Mouse (Mus musculus): ENCODE measurements around the gene Gm37240. TPM values are rescaled to one million over a fixed set of nuclear protein-coding genes. Genes with fewer than 3 reads are reported as not detected.

Gene Gm37240
- polyA plus RNA-seq, 1 experiment from 2014 or later: 3.3 TPM

DNA sequence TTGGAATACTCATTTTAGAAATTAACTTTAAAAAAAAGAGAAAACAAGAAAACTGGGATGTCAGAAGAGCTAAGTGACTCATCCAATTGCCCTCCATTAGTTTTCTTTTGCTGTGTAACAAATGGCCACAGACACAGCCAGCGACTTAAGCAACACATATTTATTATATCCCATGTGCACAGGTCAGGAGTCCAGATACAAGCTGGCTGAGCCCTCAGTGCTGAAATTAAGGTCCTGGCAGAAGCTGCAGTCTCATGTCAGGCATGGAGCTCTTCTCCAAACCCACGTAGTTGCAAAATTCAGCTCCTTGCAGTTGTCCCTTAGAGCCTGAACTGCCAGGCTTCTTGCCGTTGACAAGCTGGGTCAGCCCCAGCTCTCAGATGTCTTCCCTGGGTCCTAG, 504.0 kb downstream of the Gm37240 start:
- Histone ChIP-seq H3K36me3 (ENCODE audit: control insufficient read depth, insufficient read depth) (no peaks in the 10 kb centered on the region), H3K9ac (ENCODE audit: low read depth, low read length) (no peak overlapping the region), H3K9me3 (ENCODE audit: control insufficient read depth) (no peaks in the 10 kb centered on the region), H3K27me3 (replicated peaks; ENCODE audit: control insufficient read depth, insufficient read depth, low read length) (no peaks in the 10 kb centered on the region), H3K4me3 (ENCODE audit: low read depth, low read length) (no peak overlapping the region), H3K27ac (ENCODE audit: low read depth, low read length) (no peak overlapping the region), H3K4me1 (replicated peaks; ENCODE audit: control insufficient read depth, insufficient read depth, low read length) (no peaks in the 10 kb centered on the region), H3K4me2 (replicated peaks; ENCODE audit: low read depth) (no peak overlapping the region)
- ATAC-seq: no peak
- 80% methylated on average over 3 of the region's 3 CpGs for WGBS
- no peak for TF ChIP-seq CTCF (IDR thresholded peaks at IDR 0.05; ENCODE audit: low read depth)

- H3K4me3 ChIP-seq (ENCODE audit: low read depth, low read length): no peak overlapping the region
- H3K4me2 ChIP-seq (replicated peaks; ENCODE audit: low read depth): no peak overlapping the region
- no peak for ATAC-seq
- H3K27me3 ChIP-seq (replicated peaks; ENCODE audit: control insufficient read depth, insufficient read depth, low read length): no peaks in the 10 kb centered on the region
- H3K27ac ChIP-seq (ENCODE audit: low read depth, low read length): no peak overlapping the region
- 73% methylated on average over 16 of the region's 16 CpGs for WGBS
- TF ChIP-seq CTCF (IDR thresholded peaks at IDR 0.05; ENCODE audit: low read depth): no peak
- H3K9me3 ChIP-seq (ENCODE audit: control insufficient read depth): no peaks in the 10 kb centered on the region
- H3K4me1 ChIP-seq (replicated peaks; ENCODE audit: control insufficient read depth, insufficient read depth, low read length): no peaks in the 10 kb centered on the region
- no peak overlapping the region for H3K9ac ChIP-seq (ENCODE audit: low read depth, low read length)
- no peaks in the 10 kb centered on the region for H3K36me3 ChIP-seq (ENCODE audit: control insufficient read depth, insufficient read depth)
Measured at GRCm38 (mm10) chr3:85378703-85379395, 508.5 kb downstream of the Gm37240 start.

DNA sequence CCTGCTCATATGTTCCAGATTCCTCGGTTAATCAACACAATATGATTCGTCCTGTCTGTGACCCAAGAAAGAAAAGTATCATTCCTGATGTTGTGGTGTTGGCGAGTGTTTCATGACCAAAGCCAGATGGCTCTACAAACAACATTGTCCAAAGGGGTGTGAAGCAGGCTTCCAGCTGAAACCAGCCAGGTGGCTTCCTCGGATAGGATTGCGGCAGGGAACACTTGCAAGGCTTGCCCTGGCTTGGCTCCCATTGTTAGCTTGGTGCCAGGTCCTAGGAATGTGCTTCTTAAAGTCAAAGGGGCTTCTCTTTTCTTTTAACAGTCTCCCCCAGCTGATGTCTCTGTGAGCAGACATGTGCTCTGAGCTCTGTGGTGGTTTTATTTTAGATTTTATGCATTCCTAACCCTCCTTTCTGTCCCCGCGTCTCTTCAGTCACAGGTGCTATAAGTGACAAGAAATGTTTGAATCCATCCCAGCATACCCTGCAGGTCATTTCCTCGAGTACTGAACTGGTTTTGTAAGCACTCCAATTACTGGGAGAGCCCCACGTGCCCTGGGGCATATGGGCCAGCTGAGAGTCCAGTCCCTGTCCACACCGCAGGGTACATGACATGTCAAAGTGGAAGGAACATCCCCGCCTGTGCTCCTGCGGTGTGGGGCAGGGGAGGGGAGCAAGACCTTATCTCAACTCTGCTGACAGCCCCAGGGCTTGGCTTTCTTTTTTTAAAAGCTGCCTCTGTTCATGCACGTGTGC, 509.2 kb downstream of the Gm37240 start:
- TF ChIP-seq CTCF (IDR thresholded peaks at IDR 0.05; ENCODE audit: low read depth): no peak
- no peaks in the 10 kb centered on the region for H3K27me3 ChIP-seq (replicated peaks; ENCODE audit: control insufficient read depth, insufficient read depth, low read length)
- no peak for ATAC-seq
- H3K9me3 ChIP-seq (ENCODE audit: control insufficient read depth): no peaks in the 10 kb centered on the region
- 58% methylated on average over 13 of the region's 13 CpGs for WGBS
- no peak overlapping the region for H3K9ac ChIP-seq (ENCODE audit: low read depth, low read length)
- H3K27ac ChIP-seq (ENCODE audit: low read depth, low read length): no peak overlapping the region
- no peaks in the 10 kb centered on the region for H3K36me3 ChIP-seq (ENCODE audit: control insufficient read depth, insufficient read depth)
- no peak overlapping the region for H3K4me3 ChIP-seq (ENCODE audit: low read depth, low read length)
- no peak overlapping the region for H3K4me2 ChIP-seq (replicated peaks; ENCODE audit: low read depth)
- no peaks in the 10 kb centered on the region for H3K4me1 ChIP-seq (replicated peaks; ENCODE audit: control insufficient read depth, insufficient read depth, low read length)

- no peak for TF ChIP-seq CTCF (IDR thresholded peaks at IDR 0.05; ENCODE audit: low read depth)
- no peak overlapping the region for H3K4me3 ChIP-seq (ENCODE audit: low read depth, low read length)
- 94% methylated on average over 3 of the region's 3 CpGs for WGBS
- no peaks in the 10 kb centered on the region for H3K36me3 ChIP-seq (ENCODE audit: control insufficient read depth, insufficient read depth)
- H3K9ac ChIP-seq (ENCODE audit: low read depth, low read length): no peak overlapping the region
- no peaks in the 10 kb centered on the region for H3K9me3 ChIP-seq (ENCODE audit: control insufficient read depth)
- ATAC-seq: no peak
- H3K4me1 ChIP-seq (replicated peaks; ENCODE audit: control insufficient read depth, insufficient read depth, low read length): no peaks in the 10 kb centered on the region
- no peak overlapping the region for H3K27ac ChIP-seq (ENCODE audit: low read depth, low read length)
- no peaks in the 10 kb centered on the region for H3K27me3 ChIP-seq (replicated peaks; ENCODE audit: control insufficient read depth, insufficient read depth, low read length)
- H3K4me2 ChIP-seq (replicated peaks; ENCODE audit: low read depth): no peak overlapping the region
Measured at GRCm38 (mm10) chr3:85377505-85377904, 509.8 kb downstream of the Gm37240 start.

DNA sequence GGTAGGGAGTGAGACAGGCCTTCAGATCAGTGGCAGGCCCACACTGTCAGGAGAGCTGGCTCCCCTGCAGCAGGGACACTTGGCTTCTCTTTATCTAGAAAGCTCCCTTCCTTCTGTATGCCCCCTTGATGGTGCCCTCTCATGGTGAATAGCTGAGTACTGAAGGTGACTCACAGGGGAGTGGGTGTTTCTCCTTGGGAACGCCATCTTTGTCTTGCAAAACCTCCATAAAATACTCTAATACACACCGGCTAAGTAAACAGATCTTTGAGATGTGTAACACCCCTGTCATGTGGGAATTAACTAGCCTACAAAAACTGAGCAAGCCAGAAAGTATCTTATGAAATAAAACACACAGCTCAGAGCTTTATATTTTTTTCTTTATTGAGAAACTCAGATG, 510.8 kb downstream of the Gm37240 start:
- H3K27ac ChIP-seq (ENCODE audit: low read depth, low read length): no peak overlapping the region
- no peaks in the 10 kb centered on the region for H3K9me3 ChIP-seq (ENCODE audit: control insufficient read depth)
- H3K4me1 ChIP-seq (replicated peaks; ENCODE audit: control insufficient read depth, insufficient read depth, low read length): no peaks in the 10 kb centered on the region
- no peak for TF ChIP-seq CTCF (IDR thresholded peaks at IDR 0.05; ENCODE audit: low read depth)
- ATAC-seq: no peak
- no peaks in the 10 kb centered on the region for H3K36me3 ChIP-seq (ENCODE audit: control insufficient read depth, insufficient read depth)
- H3K4me2 ChIP-seq (replicated peaks; ENCODE audit: low read depth): no peak overlapping the region
- WGBS: 23% methylated on average over 2 of the region's 2 CpGs
- no peaks in the 10 kb centered on the region for H3K27me3 ChIP-seq (replicated peaks; ENCODE audit: control insufficient read depth, insufficient read depth, low read length)
- H3K4me3 ChIP-seq (ENCODE audit: low read depth, low read length): no peak overlapping the region
- H3K9ac ChIP-seq (ENCODE audit: low read depth, low read length): no peak overlapping the region

DNA sequence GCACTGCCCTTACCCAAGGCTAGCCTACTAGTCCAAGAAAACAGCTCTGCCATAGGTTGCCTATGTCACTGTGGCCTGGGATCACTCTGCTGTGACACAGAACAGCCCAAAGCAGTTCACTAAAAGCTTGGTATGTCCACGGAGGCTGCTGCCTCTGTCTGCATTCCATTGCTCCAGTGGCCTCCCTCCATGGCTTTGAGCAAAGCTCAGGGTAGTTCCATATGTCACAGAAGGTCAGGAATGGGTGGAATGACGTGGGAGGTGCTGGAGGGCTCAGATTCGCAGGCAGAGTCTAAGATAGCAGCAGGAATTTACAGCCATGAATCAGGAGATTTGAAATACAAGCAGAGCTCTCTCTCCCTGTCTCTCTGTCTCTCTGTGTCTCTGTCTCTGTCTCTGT, 514.3 kb downstream of the Gm37240 start:
- 8% methylated on average over 3 of the region's 3 CpGs for WGBS
- no peaks in the 10 kb centered on the region for H3K4me1 ChIP-seq (replicated peaks; ENCODE audit: control insufficient read depth, insufficient read depth, low read length)
- H3K27ac ChIP-seq (ENCODE audit: low read depth, low read length): no peak overlapping the region
- H3K9me3 ChIP-seq (ENCODE audit: control insufficient read depth): no peaks in the 10 kb centered on the region
- no peak overlapping the region for H3K9ac ChIP-seq (ENCODE audit: low read depth, low read length)
- H3K36me3 ChIP-seq (ENCODE audit: control insufficient read depth, insufficient read depth): no peaks in the 10 kb centered on the region
- no peak for ATAC-seq
- H3K4me2 ChIP-seq (replicated peaks; ENCODE audit: low read depth): no peak overlapping the region
- no peak for TF ChIP-seq CTCF (IDR thresholded peaks at IDR 0.05; ENCODE audit: low read depth)
- H3K27me3 ChIP-seq (replicated peaks; ENCODE audit: control insufficient read depth, insufficient read depth, low read length): no peaks in the 10 kb centered on the region
- H3K4me3 ChIP-seq (ENCODE audit: low read depth, low read length): no peak overlapping the region

All from intestine, postnatal 0 days (tissue).